Mouse (Mus musculus) CH12.LX (cell line): ENCODE results near the gene Ttc30a1. TPM values are rescaled to one million over a fixed set of nuclear protein-coding genes. Genes with fewer than 3 reads are reported as not detected.

Source experiments
- DNase-seq: peaks from one replicate; pipeline ENCODE4 v3.0.0-alpha.2; 2013; ENCODE audit errors: extremely low read depth
- H3K27ac ChIP-seq: 2 replicates; pipeline ENCODE4 v1.5.1; 2012; ENCODE audit warnings: low read depth, mild to moderate bottlenecking, control low read depth, moderate library complexity; ENCODE audit not compliant: insufficient read depth
- H3K27me3 ChIP-seq: replicated peaks from 2 replicates; pipeline ENCODE3; 2012; ENCODE audit warnings: inconsistent platforms
- H3K36me3 ChIP-seq, 2 experiments: replicated peaks in 1 of 2; 2 replicates each; pipeline versions ENCODE3 to v1.6.1; 2012; ENCODE audit warnings: inconsistent platforms in 1 of 2, low read length in 1 of 2, mild to moderate bottlenecking in 1 of 2, mixed read lengths in 1 of 2, moderate library complexity in 1 of 2; ENCODE audit not compliant: control insufficient read depth in 1 of 2, insufficient read depth in 1 of 2
- H3K4me1 ChIP-seq, 2 experiments: 2 replicates each; pipeline ENCODE4 v1.6.1; 2012; ENCODE audit warnings: inconsistent platforms in 1 of 2, moderate library complexity in 1 of 2; ENCODE audit not compliant: insufficient read depth in 2 of 2, control insufficient read depth in 1 of 2
- H3K4me2 ChIP-seq: 2 replicates; pipeline ENCODE4 v1.6.1; 2012; ENCODE audit warnings: low read depth, mild to moderate bottlenecking, control low read depth; ENCODE audit not compliant: poor library complexity, insufficient read depth, severe bottlenecking
- H3K4me3 ChIP-seq, 3 experiments: fragments of 150-350 bp in 1 of 3; sonication (generic) in 1 of 3; replicated peaks in 1 of 3; 2 replicates each; pipeline versions ENCODE3 to v1.5.1; 2011 to 2012; ENCODE audit warnings: low read depth in 2 of 3, low read length in 2 of 3, mild to moderate bottlenecking in 2 of 3, moderate library complexity in 2 of 3, control low read depth in 1 of 3, improper control_type of control experiment in 1 of 3, inconsistent platforms in 1 of 3, mixed read lengths in 1 of 3; ENCODE audit not compliant: poor library complexity in 1 of 3
- H3K79me2 ChIP-seq: replicated peaks from 2 replicates; pipeline ENCODE4 v1.6.1; 2012; ENCODE audit warnings: mild to moderate bottlenecking, moderate library complexity; ENCODE audit not compliant: control insufficient read depth, poor library complexity, insufficient read depth, severe bottlenecking; ENCODE audit errors: extremely low read depth
- H3K9ac ChIP-seq: 2 replicates; pipeline ENCODE4 v1.6.1; 2012; ENCODE audit warnings: low read depth, mild to moderate bottlenecking, control low read depth, moderate library complexity; ENCODE audit not compliant: insufficient read depth
- H3K9me3 ChIP-seq: replicated peaks from 2 replicates; pipeline ENCODE3; 2012; ENCODE audit warnings: low read length, inconsistent platforms, mixed read lengths
- CHD1 ChIP-seq: IDR thresholded peaks from 2 replicates; pipeline ENCODE4 v1.6.1; 2012; ENCODE audit warnings: low read depth, low read length, improper control_type of control experiment, inconsistent platforms
- CTCF ChIP-seq, 2 experiments: IDR thresholded peaks in 1 of 2; conservative IDR thresholded peaks in 1 of 2; 2 replicates each; pipeline ENCODE4 v1.5.1; 2011 to 2012; ENCODE audit warnings: low read depth in 2 of 2, low read length in 2 of 2, improper control_type of control experiment in 1 of 2, inconsistent platforms in 1 of 2, mild to moderate bottlenecking in 1 of 2, moderate library complexity in 1 of 2
- GABPA ChIP-seq: IDR thresholded peaks from 2 replicates; pipeline ENCODE4 v1.6.1; 2012; ENCODE audit warnings: low read depth, low read length, improper control_type of control experiment, inconsistent platforms; ENCODE audit not compliant: insufficient replicate concordance
- HCFC1 ChIP-seq: IDR thresholded peaks from 2 replicates; pipeline ENCODE4 v1.6.1; 2012; ENCODE audit warnings: low read depth, mild to moderate bottlenecking, inconsistent platforms, low read length, improper control_type of control experiment
- JUN ChIP-seq: IDR thresholded peaks from 2 replicates; pipeline ENCODE4 v1.6.1; 2011; ENCODE audit warnings: low read depth, mild to moderate bottlenecking, low read length, improper control_type of control experiment, moderate library complexity; ENCODE audit not compliant: insufficient read depth
- MXI1 ChIP-seq: IDR thresholded peaks from 2 replicates; pipeline ENCODE4 v1.6.1; 2011; ENCODE audit warnings: mild to moderate bottlenecking, low read depth, low read length, improper control_type of control experiment
- RCOR1 ChIP-seq: conservative IDR thresholded peaks from 2 replicates; pipeline ENCODE4 v1.6.1; 2012; ENCODE audit warnings: low read depth, mild to moderate bottlenecking, inconsistent platforms, low read length, improper control_type of control experiment
- TBP ChIP-seq: conservative IDR thresholded peaks from 2 replicates; pipeline ENCODE4 v1.6.1; 2011; ENCODE audit warnings: low read depth, low read length, improper control_type of control experiment
- ZC3H11A ChIP-seq: IDR thresholded peaks from 2 replicates; pipeline ENCODE4 v1.6.1; 2012; ENCODE audit warnings: low read depth, mild to moderate bottlenecking, inconsistent platforms, low read length, improper control_type of control experiment
- ZKSCAN1 ChIP-seq: IDR thresholded peaks from 2 replicates; pipeline ENCODE4 v1.6.1; 2012; ENCODE audit warnings: low read depth, inconsistent platforms, low read length, improper control_type of control experiment, borderline replicate concordance
- ZMIZ1 ChIP-seq: IDR thresholded peaks from 2 replicates; pipeline ENCODE4 v1.6.1; 2012; ENCODE audit warnings: low read depth, mild to moderate bottlenecking, inconsistent platforms, low read length, improper control_type of control experiment
- dilution Hi-C: fragments of 300-500 bp; cut with MboI; formaldehyde crosslinking; loops from 2 replicates; pipeline ENCODE4 v1.14.3; 2020; ENCODE audit warnings: low sequenced_read_pairs; ENCODE audit not compliant: extremely low pct_unique_long_range_greater_than_20kb, extremely low pct_ligation_motif_present
- in situ Hi-C: fragments of 300-500 bp; cut with MboI; formaldehyde crosslinking; loops from 3 replicates; pipeline ENCODE4 v1.14.3; 2019; ENCODE audit warnings: low sequenced_read_pairs, low pct_ligation_motif_present, low pct_unique_long_range_greater_than_20kb, mixed read lengths
- polyA plus RNA-seq: library from polyadenylated mRNA; unstranded; fragments of >175 nt; gene quantifications from 2 replicates; pipeline ENCODE4 v1.2.1, GENCODE M21; 2012; ENCODE audit warnings: low read depth; ENCODE audit not compliant: insufficient read length
- total RNA-seq, 2 experiments: library from RNA; depleted of rRNA; stranded (reverse); fragments of 300-350 nt in 1 of 2; fragments of >200 nt in 1 of 2; gene quantifications; 2 replicates each; pipeline ENCODE4 v1.2.3; 2012 to 2014

Ttc30a1 gene
- total and polyA plus RNA-seq, 3 experiments, result not detected

DNA sequence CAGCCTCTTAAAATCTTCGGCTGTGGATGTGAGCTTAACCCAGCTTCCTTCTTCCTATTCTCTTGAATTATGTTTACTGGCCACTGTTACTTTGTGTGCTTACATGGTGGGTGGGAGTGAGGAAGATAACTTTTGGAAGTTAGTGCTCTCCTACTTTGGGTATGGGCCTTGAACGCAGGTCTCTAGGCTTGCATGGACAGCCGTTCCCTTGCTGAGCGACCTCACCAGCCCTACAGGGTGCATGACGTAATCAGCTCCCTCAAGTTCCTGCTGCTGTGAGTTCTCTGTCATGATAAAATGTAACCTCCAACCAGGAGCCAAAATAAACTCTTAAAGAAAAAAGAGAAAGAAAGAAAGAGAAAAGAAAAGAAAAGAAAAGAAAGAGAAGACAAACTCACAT lies 17.7 kb downstream of the Ttc30a1 start:
- in situ Hi-C loops (loop anchor here (10.0 kb wide), 1 partner anchor 179 kb away; no protein-coding TSS in a partner anchor), dilution Hi-C loops (no loop called here)
- no peak for DNase-seq
- Histone ChIP-seq H3K4me1 (peaks cover 0 to 12% of the 10 kb centered on the region in 2 experiments; a peak in 2 of 4 replicates), H3K27ac (no peak overlapping the region), H3K4me3 (peak overlapping the region in 2 of 3 experiments; percentile 30 to 40), H3K4me2 (peak overlapping the region; percentile 87), H3K36me3 (no peaks in the 10 kb centered on the region), H3K27me3 (no peaks in the 10 kb centered on the region), H3K9ac (no peak overlapping the region; the same call in 1 of the 2 replicates), H3K79me2 (no peaks in the 10 kb centered on the region), H3K9me3 (no peaks in the 10 kb centered on the region)
- TF ChIP-seq ZKSCAN1 (no peak), HCFC1 (no peak), GABPA (no peak), JUN (0 out of 2 replicates have a peak, but pooled peaks have one; percentile 8)

DNA sequence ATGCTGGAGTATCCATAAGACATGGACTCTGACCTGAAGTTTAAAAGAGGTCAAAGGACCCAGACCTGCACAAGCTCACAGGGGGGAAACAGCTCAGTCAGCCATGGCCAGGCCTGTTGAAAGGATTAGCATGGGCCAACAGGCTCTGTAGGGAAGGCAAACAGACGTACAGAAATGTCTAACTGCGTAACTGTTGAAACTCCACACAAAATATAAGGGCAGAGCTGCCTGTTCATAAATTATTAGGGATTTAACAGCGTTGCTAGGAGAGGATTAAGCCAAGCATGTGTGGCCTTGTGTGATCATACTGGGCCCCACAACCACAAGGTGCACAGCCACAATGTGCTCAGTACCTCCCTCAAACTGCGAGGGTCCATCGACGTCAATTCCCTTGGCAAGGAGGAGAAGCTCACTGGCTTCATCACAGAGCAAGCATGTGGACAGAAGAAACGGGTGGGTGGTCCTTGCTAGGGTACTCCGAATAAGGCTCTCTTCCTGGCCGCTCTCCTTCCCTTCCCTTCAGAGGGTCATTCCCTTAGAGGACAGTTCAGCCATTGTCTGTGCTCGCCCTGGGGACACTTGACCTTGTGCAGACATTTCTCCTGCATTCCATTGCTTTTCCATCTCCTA lies 18.4 kb downstream of the Ttc30a1 start:
- H3K27me3 ChIP-seq, result no peaks in the 10 kb centered on the region
- H3K4me3 ChIP-seq, result no peak overlapping the region
- no peak overlapping the region for H3K4me2 ChIP-seq
- no peak for DNase-seq
- peaks cover 0 to 12% of the 10 kb centered on the region in 2 experiments; a peak in 2 of 4 replicates for H3K4me1 ChIP-seq
- no peak overlapping the region for H3K9ac ChIP-seq
- in situ Hi-C loops, result loop anchor here (10.0 kb wide), 1 partner anchor 179 kb away; no protein-coding TSS in a partner anchor
- no peaks in the 10 kb centered on the region for H3K36me3 ChIP-seq
- TF ChIP-seq CHD1, result no peak
- TF ChIP-seq ZMIZ1, result no peak
- no peak for TF ChIP-seq MXI1
- no peak for TF ChIP-seq RCOR1
- no peak for TF ChIP-seq JUN
- TF ChIP-seq ZC3H11A, result no peak
- TF ChIP-seq CTCF (conservative IDR thresholded peaks at IDR 0.05 in 1 of 2, IDR thresholded peaks at IDR 0.05 in 1 of 2; ENCODE audit: low read depth in 2 of 2, low read length in 2 of 2), result no peak
- no peak for TF ChIP-seq TBP
- H3K79me2 ChIP-seq, result no peaks in the 10 kb centered on the region
- dilution Hi-C loops, result no loop called here
- no peak overlapping the region for H3K27ac ChIP-seq
- H3K9me3 ChIP-seq, result no peaks in the 10 kb centered on the region
